Mouse (Mus musculus) CH12.LX (cell line): ENCODE results near the gene Cfap46. TPM values are rescaled to one million over a fixed set of nuclear protein-coding genes. Genes with fewer than 3 reads are reported as not detected.
"Not testable (repeated sequence)": the region's sequence is repeated elsewhere in the genome, so short reads cannot be mapped to it uniquely, and the experiment has no call there.

Experiments used
- DNase-seq: peaks from one replicate; pipeline ENCODE4 v3.0.0-alpha.2; 2013; ENCODE audit errors: extremely low read depth
- H3K27ac ChIP-seq: 2 replicates; pipeline ENCODE4 v1.5.1; 2012; ENCODE audit warnings: low read depth, mild to moderate bottlenecking, control low read depth, moderate library complexity; ENCODE audit not compliant: insufficient read depth
- H3K27me3 ChIP-seq: replicated peaks from 2 replicates; pipeline ENCODE3; 2012; ENCODE audit warnings: inconsistent platforms
- H3K36me3 ChIP-seq, 2 experiments: replicated peaks in 1 of 2; 2 replicates each; pipeline versions ENCODE3 to v1.6.1; 2012; ENCODE audit warnings: inconsistent platforms in 1 of 2, low read length in 1 of 2, mild to moderate bottlenecking in 1 of 2, mixed read lengths in 1 of 2, moderate library complexity in 1 of 2; ENCODE audit not compliant: control insufficient read depth in 1 of 2, insufficient read depth in 1 of 2
- H3K4me1 ChIP-seq, 2 experiments: 2 replicates each; pipeline ENCODE4 v1.6.1; 2012; ENCODE audit warnings: inconsistent platforms in 1 of 2, moderate library complexity in 1 of 2; ENCODE audit not compliant: insufficient read depth in 2 of 2, control insufficient read depth in 1 of 2
- H3K4me2 ChIP-seq: 2 replicates; pipeline ENCODE4 v1.6.1; 2012; ENCODE audit warnings: low read depth, mild to moderate bottlenecking, control low read depth; ENCODE audit not compliant: poor library complexity, insufficient read depth, severe bottlenecking
- H3K4me3 ChIP-seq, 3 experiments: fragments of 150-350 bp in 1 of 3; sonication (generic) in 1 of 3; replicated peaks in 1 of 3; 2 replicates each; pipeline versions ENCODE3 to v1.5.1; 2011 to 2012; ENCODE audit warnings: low read depth in 2 of 3, low read length in 2 of 3, mild to moderate bottlenecking in 2 of 3, moderate library complexity in 2 of 3, control low read depth in 1 of 3, improper control_type of control experiment in 1 of 3, inconsistent platforms in 1 of 3, mixed read lengths in 1 of 3; ENCODE audit not compliant: poor library complexity in 1 of 3
- H3K79me2 ChIP-seq: replicated peaks from 2 replicates; pipeline ENCODE4 v1.6.1; 2012; ENCODE audit warnings: mild to moderate bottlenecking, moderate library complexity; ENCODE audit not compliant: control insufficient read depth, poor library complexity, insufficient read depth, severe bottlenecking; ENCODE audit errors: extremely low read depth
- H3K9ac ChIP-seq: 2 replicates; pipeline ENCODE4 v1.6.1; 2012; ENCODE audit warnings: low read depth, mild to moderate bottlenecking, control low read depth, moderate library complexity; ENCODE audit not compliant: insufficient read depth
- H3K9me3 ChIP-seq: replicated peaks from 2 replicates; pipeline ENCODE3; 2012; ENCODE audit warnings: low read length, inconsistent platforms, mixed read lengths
- CHD1 ChIP-seq: IDR thresholded peaks from 2 replicates; pipeline ENCODE4 v1.6.1; 2012; ENCODE audit warnings: low read depth, low read length, improper control_type of control experiment, inconsistent platforms
- ELF1 ChIP-seq: IDR thresholded peaks from 2 replicates; pipeline ENCODE4 v1.6.1; 2014; ENCODE audit warnings: low read depth, mild to moderate bottlenecking, inconsistent platforms, low read length, improper control_type of control experiment
- EP300 ChIP-seq: IDR thresholded peaks from 2 replicates; pipeline ENCODE4 v1.6.1; 2011; ENCODE audit warnings: low read length, improper control_type of control experiment
- GABPA ChIP-seq: IDR thresholded peaks from 2 replicates; pipeline ENCODE4 v1.6.1; 2012; ENCODE audit warnings: low read depth, low read length, improper control_type of control experiment, inconsistent platforms; ENCODE audit not compliant: insufficient replicate concordance
- IRF4 ChIP-seq: IDR thresholded peaks from 2 replicates; pipeline ENCODE4 v1.6.1; 2014; ENCODE audit warnings: low read depth, mild to moderate bottlenecking, inconsistent platforms, low read length, improper control_type of control experiment
- KAT2A ChIP-seq: IDR thresholded peaks from 2 replicates; pipeline ENCODE4 v1.6.1; 2012; ENCODE audit warnings: low read length, improper control_type of control experiment, inconsistent platforms; ENCODE audit not compliant: insufficient replicate concordance
- MAZ ChIP-seq: IDR thresholded peaks from 2 replicates; pipeline ENCODE4 v1.6.1; 2012; ENCODE audit warnings: low read depth, mild to moderate bottlenecking, inconsistent platforms, low read length, improper control_type of control experiment, moderate library complexity
- MEF2A ChIP-seq: IDR thresholded peaks from 2 replicates; pipeline ENCODE4 v1.6.1; 2014; ENCODE audit warnings: low read depth, mild to moderate bottlenecking, inconsistent platforms, low read length, improper control_type of control experiment, borderline replicate concordance
- NELFE ChIP-seq: IDR thresholded peaks from 2 replicates; pipeline ENCODE4 v1.6.1; 2011; ENCODE audit warnings: low read depth, low read length, improper control_type of control experiment
- NRF1 ChIP-seq: IDR thresholded peaks from 2 replicates; pipeline ENCODE4 v1.6.1; 2014; ENCODE audit warnings: low read depth, mild to moderate bottlenecking, inconsistent platforms, low read length, improper control_type of control experiment, moderate library complexity
- PAX5 ChIP-seq: IDR thresholded peaks from 2 replicates; pipeline ENCODE4 v1.6.1; 2012; ENCODE audit warnings: low read length, inconsistent platforms, mixed read lengths
- RAD21 ChIP-seq: IDR thresholded peaks from 2 replicates; pipeline ENCODE4 v1.6.1; 2011; ENCODE audit warnings: low read depth, mild to moderate bottlenecking, low read length, improper control_type of control experiment, moderate library complexity
- SIN3A ChIP-seq: IDR thresholded peaks from 2 replicates; pipeline ENCODE4 v1.6.1; 2012; ENCODE audit warnings: low read length, improper control_type of control experiment, inconsistent platforms
- TBP ChIP-seq: conservative IDR thresholded peaks from 2 replicates; pipeline ENCODE4 v1.6.1; 2011; ENCODE audit warnings: low read depth, low read length, improper control_type of control experiment
- USF1 ChIP-seq: IDR thresholded peaks from 2 replicates; pipeline ENCODE4 v1.6.1; 2014; ENCODE audit warnings: low read depth, mild to moderate bottlenecking, inconsistent platforms, low read length, improper control_type of control experiment
- ZKSCAN1 ChIP-seq: IDR thresholded peaks from 2 replicates; pipeline ENCODE4 v1.6.1; 2012; ENCODE audit warnings: low read depth, inconsistent platforms, low read length, improper control_type of control experiment, borderline replicate concordance
- ZNF384 ChIP-seq: IDR thresholded peaks from 2 replicates; pipeline ENCODE4 v1.6.1; 2012; ENCODE audit warnings: low read depth, low read length, improper control_type of control experiment, inconsistent platforms
- dilution Hi-C: fragments of 300-500 bp; cut with MboI; formaldehyde crosslinking; loops from 2 replicates; pipeline ENCODE4 v1.14.3; 2020; ENCODE audit warnings: low sequenced_read_pairs; ENCODE audit not compliant: extremely low pct_unique_long_range_greater_than_20kb, extremely low pct_ligation_motif_present
- in situ Hi-C: fragments of 300-500 bp; cut with MboI; formaldehyde crosslinking; loops from 3 replicates; pipeline ENCODE4 v1.14.3; 2019; ENCODE audit warnings: low sequenced_read_pairs, low pct_ligation_motif_present, low pct_unique_long_range_greater_than_20kb, mixed read lengths
- polyA plus RNA-seq: library from polyadenylated mRNA; unstranded; fragments of >175 nt; gene quantifications from 2 replicates; pipeline ENCODE4 v1.2.1, GENCODE M21; 2012; ENCODE audit warnings: low read depth; ENCODE audit not compliant: insufficient read length
- total RNA-seq, 2 experiments: library from RNA; depleted of rRNA; stranded (reverse); fragments of 300-350 nt in 1 of 2; fragments of >200 nt in 1 of 2; gene quantifications; 2 replicates each; pipeline ENCODE4 v1.2.3; 2012 to 2014

Cfap46 gene
- total and polyA plus RNA-seq, 3 experiments: 0.11 to 0.13 (median 0.11) TPM

- H3K79me2 ChIP-seq: no peaks in the 10 kb centered on the region
- in situ Hi-C loops (no loop called here), dilution Hi-C loops (no loop called here)
- H3K4me3 ChIP-seq: no peak overlapping the region
- H3K36me3 ChIP-seq: no peaks in the 10 kb centered on the region
- no peak for DNase-seq
- TF ChIP-seq ELF1: no peak
- no peak for TF ChIP-seq TBP
- TF ChIP-seq NELFE: no peak
- no peak for TF ChIP-seq USF1
- TF ChIP-seq ZNF384: no peak
- no peak for TF ChIP-seq KAT2A
- TF ChIP-seq EP300: no peak
- no peak for TF ChIP-seq MAZ
- TF ChIP-seq NRF1: no peak
- no peak for TF ChIP-seq CHD1
- no peak for TF ChIP-seq ZKSCAN1
- no peak for TF ChIP-seq IRF4
- TF ChIP-seq RAD21: no peak
- TF ChIP-seq MEF2A: no peak
- no peak for TF ChIP-seq PAX5
- no peak for TF ChIP-seq SIN3A
- no peak for TF ChIP-seq GABPA
- TF ChIP-seq, all 38 proteins: peak for 0
- H3K4me2 ChIP-seq: no peak overlapping the region
- no peaks in the 10 kb centered on the region for H3K9me3 ChIP-seq
- 0 out of 4 replicates have a peak, but pooled peaks cover 3 to 5% of the 10 kb centered on the region in 2 experiments for H3K4me1 ChIP-seq
- H3K9ac ChIP-seq: no peak overlapping the region
- peaks cover 29% of the 10 kb centered on the region for H3K27me3 ChIP-seq
- H3K27ac ChIP-seq: no peak overlapping the region
Measured at GRCm38 (mm10) chr7:139666871-139667270, 16.7 kb downstream of the Cfap46 start.

GRCm38 (mm10) chr7:139663318-139663717 lies 20.3 kb downstream of the Cfap46 start:
- Histone ChIP-seq H3K9me3 (no peaks in the 10 kb centered on the region), H3K4me1 (0 out of 4 replicates have a peak, but pooled peaks cover 3 to 5% of the 10 kb centered on the region in 2 experiments), H3K36me3 (no peaks in the 10 kb centered on the region), H3K27me3 (peaks cover 19% of the 10 kb centered on the region), H3K9ac (no peak overlapping the region), H3K4me3 (no peak overlapping the region), H3K4me2 (no peak overlapping the region), H3K27ac (no peak overlapping the region), H3K79me2 (no peaks in the 10 kb centered on the region)
- DNase-seq: no peak
- in situ Hi-C loops (no loop called here), dilution Hi-C loops (no loop called here)
- TF ChIP-seq KAT2A: no peak
- TF ChIP-seq GABPA: no peak

GRCm38 (mm10) chr7:139659901-139660300 lies 23.7 kb downstream of the Cfap46 start:
- H3K36me3 ChIP-seq, H3K9me3 ChIP-seq, H3K79me2 ChIP-seq, H3K27me3 ChIP-seq, H3K4me2 ChIP-seq, H3K4me3 ChIP-seq, dilution Hi-C loops, H3K27ac ChIP-seq, DNase-seq, H3K9ac ChIP-seq: not testable (repeated sequence)
- peaks cover 3 to 11% of the 10 kb centered on the region in 2 experiments; a peak in 1 of 4 replicates for H3K4me1 ChIP-seq
- in situ Hi-C loops: loop anchor here (5.0 to 10.0 kb wide), 2 partner anchors 42 to 225 kb away; no protein-coding TSS in a partner anchor
